Comparison of ENCODE assay signal across 8 mouse cellular contexts in genomic region chr8:3515771-3516417, GRCm38 (mm10). TPM values are rescaled to one million over a fixed set of nuclear protein-coding genes. Genes with fewer than 3 reads are reported as not detected.
A peak's percentile ranks its signal among the peaks of the same experiment; 100 is the strongest.
DNase-seq lines count a peak whose midpoint lies in the region; ATAC-seq and TF ChIP-seq lines count a peak whose summit lies in the region.

No protein-coding gene starts in this region.

- H3K27ac ChIP-seq in forebrain, postnatal 0 days (ENCODE audit: low read depth, low read length) = peak overlapping the region; percentile 77
- H3K27ac ChIP-seq in hindbrain, postnatal 0 days = peak overlapping the region; percentile 86
- peak overlapping the region; percentile 42 for H3K27ac ChIP-seq in macrophage

- peak; percentile 61 for ATAC-seq in forebrain, postnatal 0 days
- ATAC-seq in hindbrain, postnatal 0 days = peak; percentile 27

- H3K36me3 ChIP-seq in forebrain, postnatal 0 days (ENCODE audit: insufficient read depth) = peaks cover 21% of the 10 kb centered on the region
- H3K36me3 ChIP-seq in hindbrain, postnatal 0 days (ENCODE audit: insufficient read depth, low read length) = peaks cover 27% of the 10 kb centered on the region; the same call in 1 of the 2 replicates
- H3K36me3 ChIP-seq in macrophage (ENCODE audit: inconsistent target) = peaks cover 33% of the 10 kb centered on the region

- H3K27me3 ChIP-seq in forebrain, postnatal 0 days (ENCODE audit: insufficient read depth, low read length) = no peaks in the 10 kb centered on the region
- H3K27me3 ChIP-seq in hindbrain, postnatal 0 days (ENCODE audit: insufficient read depth, low read length) = no peaks in the 10 kb centered on the region

- H3K4me1 ChIP-seq in forebrain, postnatal 0 days (ENCODE audit: insufficient read depth) = peaks cover 6% of the 10 kb centered on the region; the same call in 1 of the 2 replicates
- 0 out of 2 replicates have a peak, but pooled peaks cover 4% of the 10 kb centered on the region for H3K4me1 ChIP-seq in hindbrain, postnatal 0 days (ENCODE audit: insufficient read depth, low read length)

- peak overlapping the region; percentile 93 for H3K4me2 ChIP-seq in forebrain, postnatal 0 days (ENCODE audit: low read depth)
- H3K4me2 ChIP-seq in hindbrain, postnatal 0 days (ENCODE audit: low read depth, low read length) = peak overlapping the region; percentile 93

- no peaks in the 10 kb centered on the region for H3K79me2 ChIP-seq in macrophage (ENCODE audit: inconsistent target)

- WGBS in forebrain, postnatal 0 days = under 1% methylated on average over 25 of the region's 25 CpGs
- under 1% methylated on average over 25 of the region's 25 CpGs for WGBS in hindbrain, postnatal 0 days
- under 1% methylated on average over 25 of the region's 25 CpGs for WGBS in macrophage (ENCODE audit: missing documents)

- no peaks in the 10 kb centered on the region for H3K9me3 ChIP-seq in forebrain, postnatal 0 days (ENCODE audit: low read length)
- no peaks in the 10 kb centered on the region for H3K9me3 ChIP-seq in hindbrain, postnatal 0 days (ENCODE audit: low read length)

- no peak for TF ChIP-seq POLR2A in brain, embryonic 14.5 days (IDR thresholded peaks at IDR 0.05; ENCODE audit: borderline replicate concordance, extremely low read depth, insufficient read depth, insufficient read length, poor library complexity, severe bottlenecking)

- TF ChIP-seq CTCF in brain, embryonic 14.5 days (IDR thresholded peaks at IDR 0.05; ENCODE audit: borderline replicate concordance, extremely low read depth, insufficient read depth, insufficient read length) = no peak
- TF ChIP-seq CTCF in forebrain, postnatal 0 days (IDR thresholded peaks at IDR 0.05; ENCODE audit: low read depth) = no peak
- no peak for TF ChIP-seq CTCF in hindbrain, postnatal 0 days (IDR thresholded peaks at IDR 0.05; ENCODE audit: low read depth)

- peak overlapping the region; percentile 62 for H3K4me3 ChIP-seq in forebrain, postnatal 0 days (ENCODE audit: low read depth, low read length)
- peak overlapping the region; percentile 53 for H3K4me3 ChIP-seq in hindbrain, postnatal 0 days (ENCODE audit: low read length)
- H3K4me3 ChIP-seq in macrophage (ENCODE audit: inconsistent target) = peak overlapping the region; percentile 89

- intact Hi-C loops in heart, postnatal 25 days (cut with DNase I) = loop anchor here (2.0 to 10.0 kb wide), 3 partner anchors 15 to 106 kb away; partner anchors contain the start of genes Mcoln1, Pet100, Pex11g and Xab2
- intact Hi-C loops in left cerebral cortex, postnatal 10 days (cut with DNase I) = no loop called here

- DNase-seq in heart, adult 11 months = peak; percentile 97
- DNase-seq in heart, postnatal 25 days (ENCODE audit: low spot score) = no peak
- DNase-seq in brain, embryonic 14.5 days (ENCODE audit: low read depth) = peak; percentile 65
- DNase-seq in forebrain, postnatal 0 days = peak; percentile 73
- DNase-seq in hindbrain, postnatal 0 days (ENCODE audit: low spot score) = peak; percentile 75
- DNase-seq in left cerebral cortex, postnatal 10 days (ENCODE audit: extremely low spot score in 1 of 2, low spot score in 2 of 2) = peak; percentile 55 to 82
- DNase-seq in right cerebral cortex, postnatal 36 days (ENCODE audit: low spot score in 2 of 2) = peak; percentile 50 to 64

- H3K9ac ChIP-seq in forebrain, postnatal 0 days = peak overlapping the region; percentile 64
- peak overlapping the region; percentile 63 for H3K9ac ChIP-seq in hindbrain, postnatal 0 days (replicated peaks; ENCODE audit: low read length)

RNA-seq across cellular contexts. Expression of gene Pnpla6, which starts 0.7 kb away (rescaled TPM):
- 10 to 100 TPM; 10.6 to 11.9 TPM for total RNA-seq in heart, postnatal 25 days (2021)
- 46.2 and 54.9 TPM in 2 replicates for polyA plus RNA-seq in brain, embryonic 14.5 days (2012; rRNA removed)
- total RNA-seq in forebrain, postnatal 0 days (2014; rRNA removed) = 42.6 and 56.4 TPM in 2 replicates
- 22.2 and 26.3 TPM in 2 replicates for polyA plus RNA-seq in forebrain, postnatal 0 days (2015; fragmentation: Nextera tagmentation; extraction: Ambion mirVana)
- 55.6 and 82.6 TPM in 2 replicates for total RNA-seq in hindbrain, postnatal 0 days (2014; rRNA removed)
- 35.3 and 38.4 TPM in 2 replicates for polyA plus RNA-seq in hindbrain, postnatal 0 days (2015; fragmentation: Nextera tagmentation; extraction: Ambion mirVana)
- 10 to 100 TPM; 73.7 to 79.2 TPM for total RNA-seq in left cerebral cortex, postnatal 10 days (2021)
- 100 to 1,000 TPM in 17 of 26 experiments, 10 to 100 TPM in 9; 36.2 to 187 (median 120) TPM for total RNA-seq in macrophage (2018; cell fraction: chromatin; rRNA removed)
- 10 to 100 TPM in 19 of 26 experiments, 1 to 10 TPM in 7; 7.1 to 20.0 (median 11.5) TPM for total RNA-seq in macrophage (2018; cell fraction: cytosol; rRNA removed)
- 10 to 100 TPM; 20.4 to 94.1 (median 54.3) TPM for total RNA-seq in macrophage (2018; cell fraction: nucleus; rRNA removed)
- 10.2 to 19.0 TPM (median 11.7 TPM) in 3 replicates for polyA plus RNA-seq in macrophage (2018)

RNA-seq across cellular contexts. Expression of gene Mcoln1, which starts 15.6 kb away (rescaled TPM):
- total RNA-seq in heart, postnatal 25 days (2021) = 10 to 100 TPM; 18.5 to 22.0 TPM
- 230 and 313 TPM in 2 replicates for polyA plus RNA-seq in brain, embryonic 14.5 days (2012; rRNA removed)
- total RNA-seq in forebrain, postnatal 0 days (2014; rRNA removed) = 63.5 and 77.6 TPM in 2 replicates
- polyA plus RNA-seq in forebrain, postnatal 0 days (2015; fragmentation: Nextera tagmentation; extraction: Ambion mirVana) = 69.8 and 80.5 TPM in 2 replicates
- total RNA-seq in hindbrain, postnatal 0 days (2014; rRNA removed) = 113 and 140 TPM in 2 replicates
- polyA plus RNA-seq in hindbrain, postnatal 0 days (2015; fragmentation: Nextera tagmentation; extraction: Ambion mirVana) = 92.4 and 96.8 TPM in 2 replicates
- 10 to 100 TPM; 77.7 to 81.4 TPM for total RNA-seq in left cerebral cortex, postnatal 10 days (2021)
- total RNA-seq in macrophage (2018; cell fraction: chromatin; rRNA removed) = 100 to 1,000 TPM in 25 of 26 experiments, 10 to 100 TPM in 1; 92.0 to 456 (median 213) TPM
- 10 to 100 TPM; 46.9 to 82.0 (median 62.0) TPM for total RNA-seq in macrophage (2018; cell fraction: cytosol; rRNA removed)
- 100 to 1,000 TPM in 25 of 26 experiments, 10 to 100 TPM in 1; 85.7 to 533 (median 182) TPM for total RNA-seq in macrophage (2018; cell fraction: nucleus; rRNA removed)
- polyA plus RNA-seq in macrophage (2018) = 50.2 to 92.5 TPM (median 73.4 TPM) in 3 replicates

RNA-seq across cellular contexts. Expression of gene Zfp358, which starts 23.0 kb away (rescaled TPM):
- total RNA-seq in heart, postnatal 25 days (2021) = 10 to 100 TPM; 27.2 to 28.6 TPM
- 154 and 176 TPM in 2 replicates for polyA plus RNA-seq in brain, embryonic 14.5 days (2012; rRNA removed)
- total RNA-seq in forebrain, postnatal 0 days (2014; rRNA removed) = 64.6 and 85.3 TPM in 2 replicates
- polyA plus RNA-seq in forebrain, postnatal 0 days (2015; fragmentation: Nextera tagmentation; extraction: Ambion mirVana) = 64.7 and 67.9 TPM in 2 replicates
- 98.3 and 109 TPM in 2 replicates for total RNA-seq in hindbrain, postnatal 0 days (2014; rRNA removed)
- polyA plus RNA-seq in hindbrain, postnatal 0 days (2015; fragmentation: Nextera tagmentation; extraction: Ambion mirVana) = 46.0 and 49.6 TPM in 2 replicates
- total RNA-seq in left cerebral cortex, postnatal 10 days (2021) = 10 to 100 TPM; 29.4 to 31.2 TPM
- 1 to 10 TPM in 22 of 26 experiments, under 1 TPM in 4; 0.62 to 9.7 (median 3.1) TPM for total RNA-seq in macrophage (2018; cell fraction: chromatin; rRNA removed)
- total RNA-seq in macrophage (2018; cell fraction: cytosol; rRNA removed) = 10 to 100 TPM in 10 of 26 experiments, 1 to 10 TPM in 16; 6.0 to 17.2 (median 9.6) TPM
- total RNA-seq in macrophage (2018; cell fraction: nucleus; rRNA removed) = 10 to 100 TPM in 2 of 26 experiments, 1 to 10 TPM in 24; 1.7 to 15.2 (median 4.7) TPM
- 7.9 to 23.2 TPM (median 13.3 TPM) in 3 replicates for polyA plus RNA-seq in macrophage (2018)

RNA-seq across cellular contexts. Expression of gene Tex45, which starts 45.2 kb away (rescaled TPM):
- total RNA-seq in heart, postnatal 25 days (2021) = not detected
- 0.37 and 0.49 TPM in 2 replicates for polyA plus RNA-seq in brain, embryonic 14.5 days (2012; rRNA removed)
- 0.15 TPM in 1 of 2 replicates, not detected in the other for total RNA-seq in forebrain, postnatal 0 days (2014; rRNA removed)
- 0.18 and 0.68 TPM in 2 replicates for polyA plus RNA-seq in forebrain, postnatal 0 days (2015; fragmentation: Nextera tagmentation; extraction: Ambion mirVana)
- total RNA-seq in hindbrain, postnatal 0 days (2014; rRNA removed) = 0.26 TPM in 1 of 2 replicates, not detected in the other
- 0.57 and 0.73 TPM in 2 replicates for polyA plus RNA-seq in hindbrain, postnatal 0 days (2015; fragmentation: Nextera tagmentation; extraction: Ambion mirVana)
- total RNA-seq in left cerebral cortex, postnatal 10 days (2021) = under 1 TPM in 1 of 2 experiments, not detected in 1; 0.30 TPM
- total RNA-seq in macrophage (2018; cell fraction: chromatin; rRNA removed) = not detected
- not detected for total RNA-seq in macrophage (2018; cell fraction: cytosol; rRNA removed)
- not detected for total RNA-seq in macrophage (2018; cell fraction: nucleus; rRNA removed)
- polyA plus RNA-seq in macrophage (2018) = not detected in 3 replicates

RNA-seq across cellular contexts. Expression of gene Pex11g, which starts 48.4 kb away (rescaled TPM):
- 1 to 10 TPM; 3.2 to 3.4 TPM for total RNA-seq in heart, postnatal 25 days (2021)
- 4.3 and 4.9 TPM in 2 replicates for polyA plus RNA-seq in brain, embryonic 14.5 days (2012; rRNA removed)
- total RNA-seq in forebrain, postnatal 0 days (2014; rRNA removed) = 1.1 and 1.3 TPM in 2 replicates
- 2.0 and 2.2 TPM in 2 replicates for polyA plus RNA-seq in forebrain, postnatal 0 days (2015; fragmentation: Nextera tagmentation; extraction: Ambion mirVana)
- total RNA-seq in hindbrain, postnatal 0 days (2014; rRNA removed) = 1.5 and 4.9 TPM in 2 replicates
- polyA plus RNA-seq in hindbrain, postnatal 0 days (2015; fragmentation: Nextera tagmentation; extraction: Ambion mirVana) = 2.0 and 2.4 TPM in 2 replicates
- 1 to 10 TPM in 1 of 2 experiments, under 1 TPM in 1; 0.73 to 1.1 TPM for total RNA-seq in left cerebral cortex, postnatal 10 days (2021)
- 1 to 10 TPM in 13 of 26 experiments, under 1 TPM in 10, not detected in 3; 0.43 to 3.8 (median 1.7) TPM for total RNA-seq in macrophage (2018; cell fraction: chromatin; rRNA removed)
- total RNA-seq in macrophage (2018; cell fraction: cytosol; rRNA removed) = 1 to 10 TPM in 4 of 26 experiments, under 1 TPM in 22; 0.36 to 1.2 (median 0.68) TPM
- total RNA-seq in macrophage (2018; cell fraction: nucleus; rRNA removed) = 1 to 10 TPM in 15 of 26 experiments, under 1 TPM in 11; 0.29 to 5.2 (median 1.4) TPM
- 1.0 to 2.3 TPM (median 1.1 TPM) in 3 replicates for polyA plus RNA-seq in macrophage (2018)
